Mouse (Mus musculus): ENCODE measurements around the gene Padi4. TPM values are rescaled to one million over a fixed set of nuclear protein-coding genes. Genes with fewer than 3 reads are reported as not detected.
A peak's percentile ranks its signal among the peaks of the same experiment; 100 is the strongest.

The Padi4 gene
- polyA plus RNA-seq, 1 experiment = 0.61 TPM

- H3K4me3 ChIP-seq (ENCODE audit: control insufficient read depth, low read depth, low read length) = no peak overlapping the region
- H3K27ac ChIP-seq (ENCODE audit: control insufficient read depth, insufficient read depth, low read depth, low read length) = no peak overlapping the region
- H3K4me1 ChIP-seq (ENCODE audit: control insufficient read depth, insufficient read depth, low read length) = no peaks in the 10 kb centered on the region; the same call in 1 of the 2 replicates
- H3K27me3 ChIP-seq (ENCODE audit: control insufficient read depth, insufficient read depth, low read length) = no peaks in the 10 kb centered on the region
- peaks cover 5% of the 10 kb centered on the region for H3K36me3 ChIP-seq (ENCODE audit: control insufficient read depth, insufficient read depth, low read length)
- TF ChIP-seq CTCF (IDR thresholded peaks at IDR 0.05; ENCODE audit: control insufficient read depth, insufficient read depth, insufficient replicate concordance, low read depth, low read length) (no peak), POLR2A (IDR thresholded peaks at IDR 0.05; ENCODE audit: control insufficient read depth, low read depth, low read length) (no peak)
Measured at GRCm38 (mm10) chr4:140710781-140711180, 63.3 kb downstream of the Padi4 start.

GRCm38 (mm10) chr4:140709617-140710016, 64.4 kb downstream of the Padi4 start:
- Histone ChIP-seq H3K4me1 (ENCODE audit: control insufficient read depth, insufficient read depth, low read length) (no peaks in the 10 kb centered on the region; the same call in none of the 2 replicates), H3K27ac (ENCODE audit: control insufficient read depth, insufficient read depth, low read depth, low read length) (no peak overlapping the region), H3K27me3 (ENCODE audit: control insufficient read depth, insufficient read depth, low read length) (no peaks in the 10 kb centered on the region), H3K36me3 (ENCODE audit: control insufficient read depth, insufficient read depth, low read length) (peaks cover 5% of the 10 kb centered on the region), H3K4me3 (ENCODE audit: control insufficient read depth, low read depth, low read length) (no peak overlapping the region)
- no peak for TF ChIP-seq CTCF (IDR thresholded peaks at IDR 0.05; ENCODE audit: control insufficient read depth, insufficient read depth, insufficient replicate concordance, low read depth, low read length)
- no peak for TF ChIP-seq POLR2A (IDR thresholded peaks at IDR 0.05; ENCODE audit: control insufficient read depth, low read depth, low read length)

- no peak overlapping the region for H3K27ac ChIP-seq (ENCODE audit: control insufficient read depth, insufficient read depth, low read depth, low read length)
- TF ChIP-seq POLR2A (IDR thresholded peaks at IDR 0.05; ENCODE audit: control insufficient read depth, low read depth, low read length) (no peak), CTCF (IDR thresholded peaks at IDR 0.05; ENCODE audit: control insufficient read depth, insufficient read depth, insufficient replicate concordance, low read depth, low read length) (no peak)
- no peak overlapping the region for H3K4me3 ChIP-seq (ENCODE audit: control insufficient read depth, low read depth, low read length)
- peaks cover 5% of the 10 kb centered on the region for H3K36me3 ChIP-seq (ENCODE audit: control insufficient read depth, insufficient read depth, low read length)
- peaks cover 5% of the 10 kb centered on the region for H3K4me1 ChIP-seq (ENCODE audit: control insufficient read depth, insufficient read depth, low read length)
- no peaks in the 10 kb centered on the region for H3K27me3 ChIP-seq (ENCODE audit: control insufficient read depth, insufficient read depth, low read length)
Measured at GRCm38 (mm10) chr4:140709111-140709510, 64.9 kb downstream of the Padi4 start.

GRCm38 (mm10) chr4:140708297-140708927, 65.6 kb downstream of the Padi4 start:
- no peak for TF ChIP-seq POLR2A (IDR thresholded peaks at IDR 0.05; ENCODE audit: control insufficient read depth, low read depth, low read length)
- no peak for TF ChIP-seq CTCF (IDR thresholded peaks at IDR 0.05; ENCODE audit: control insufficient read depth, insufficient read depth, insufficient replicate concordance, low read depth, low read length)
- peaks cover 5% of the 10 kb centered on the region for H3K36me3 ChIP-seq (ENCODE audit: control insufficient read depth, insufficient read depth, low read length)
- no peaks in the 10 kb centered on the region for H3K27me3 ChIP-seq (ENCODE audit: control insufficient read depth, insufficient read depth, low read length)
- H3K4me1 ChIP-seq (ENCODE audit: control insufficient read depth, insufficient read depth, low read length) = peaks cover 12% of the 10 kb centered on the region
- H3K4me3 ChIP-seq (ENCODE audit: control insufficient read depth, low read depth, low read length) = no peak overlapping the region
- H3K27ac ChIP-seq (ENCODE audit: control insufficient read depth, insufficient read depth, low read depth, low read length) = no peak overlapping the region

- TF ChIP-seq POLR2A (IDR thresholded peaks at IDR 0.05; ENCODE audit: control insufficient read depth, low read depth, low read length) (no peak), CTCF (IDR thresholded peaks at IDR 0.05; ENCODE audit: control insufficient read depth, insufficient read depth, insufficient replicate concordance, low read depth, low read length) (no peak)
- Histone ChIP-seq H3K27ac (ENCODE audit: control insufficient read depth, insufficient read depth, low read depth, low read length) (no peak overlapping the region), H3K27me3 (ENCODE audit: control insufficient read depth, insufficient read depth, low read length) (no peaks in the 10 kb centered on the region), H3K4me3 (ENCODE audit: control insufficient read depth, low read depth, low read length) (no peak overlapping the region), H3K36me3 (ENCODE audit: control insufficient read depth, insufficient read depth, low read length) (peaks cover 5% of the 10 kb centered on the region), H3K4me1 (ENCODE audit: control insufficient read depth, insufficient read depth, low read length) (peaks cover 17% of the 10 kb centered on the region)
Measured at GRCm38 (mm10) chr4:140707615-140708014, 66.4 kb downstream of the Padi4 start.

GRCm38 (mm10) chr4:140704166-140704565, 69.9 kb downstream of the Padi4 start:
- Histone ChIP-seq H3K4me1 (ENCODE audit: control insufficient read depth, insufficient read depth, low read length) (peaks cover 29% of the 10 kb centered on the region), H3K36me3 (ENCODE audit: control insufficient read depth, insufficient read depth, low read length) (no peaks in the 10 kb centered on the region; the same call in none of the 2 replicates), H3K27me3 (ENCODE audit: control insufficient read depth, insufficient read depth, low read length) (no peaks in the 10 kb centered on the region), H3K27ac (ENCODE audit: control insufficient read depth, insufficient read depth, low read depth, low read length) (no peak overlapping the region), H3K4me3 (ENCODE audit: control insufficient read depth, low read depth, low read length) (peak overlapping the region; percentile 81)
- TF ChIP-seq POLR2A (IDR thresholded peaks at IDR 0.05; ENCODE audit: control insufficient read depth, low read depth, low read length) = no peak
- TF ChIP-seq CTCF (IDR thresholded peaks at IDR 0.05; ENCODE audit: control insufficient read depth, insufficient read depth, insufficient replicate concordance, low read depth, low read length) = no peak

- Histone ChIP-seq H3K27ac (ENCODE audit: control insufficient read depth, insufficient read depth, low read depth, low read length) (peak overlapping the region; percentile 84), H3K4me3 (ENCODE audit: control insufficient read depth, low read depth, low read length) (peak overlapping the region; percentile 81), H3K4me1 (ENCODE audit: control insufficient read depth, insufficient read depth, low read length) (peaks cover 29% of the 10 kb centered on the region), H3K27me3 (ENCODE audit: control insufficient read depth, insufficient read depth, low read length) (no peaks in the 10 kb centered on the region), H3K36me3 (ENCODE audit: control insufficient read depth, insufficient read depth, low read length) (no peaks in the 10 kb centered on the region; the same call in 1 of the 2 replicates)
- TF ChIP-seq CTCF (IDR thresholded peaks at IDR 0.05; ENCODE audit: control insufficient read depth, insufficient read depth, insufficient replicate concordance, low read depth, low read length) = no peak
- no peak for TF ChIP-seq POLR2A (IDR thresholded peaks at IDR 0.05; ENCODE audit: control insufficient read depth, low read depth, low read length)
Measured at GRCm38 (mm10) chr4:140703636-140704035, 70.4 kb downstream of the Padi4 start.

Measured in testis, adult 2 months (tissue).